Mouse (Mus musculus) MEL (cell line): Measurements from ENCODE around the gene Mov10l1. TPM values are rescaled to one million over a fixed set of nuclear protein-coding genes. Genes with fewer than 3 reads are reported as not detected.

Source experiments
- DNase-seq: peaks from one replicate; pipeline ENCODE4 v3.0.0; 2011; ENCODE audit warnings: low read depth, low spot score
- H3K27ac ChIP-seq: 2 replicates; pipeline ENCODE4 v1.5.1; 2012; ENCODE audit warnings: low read depth, mild to moderate bottlenecking, control low read depth, low read length, moderate library complexity; ENCODE audit not compliant: control insufficient read depth
- H3K27me3 ChIP-seq, 2 experiments: fragments of 150-350 bp in 1 of 2; sonication (generic) in 1 of 2; 2 replicates each; pipeline ENCODE4 v1.6.1; 2012; ENCODE audit warnings: low read length in 2 of 2, mild to moderate bottlenecking in 2 of 2, improper control_type of control experiment in 1 of 2, moderate library complexity in 1 of 2; ENCODE audit not compliant: insufficient read depth in 2 of 2, control insufficient read depth in 1 of 2
- H3K36me3 ChIP-seq, 2 experiments: 2 replicates each; pipeline ENCODE4 v1.6.1; 2012 to 2014; ENCODE audit warnings: low read length in 2 of 2, improper control_type of control experiment in 1 of 2, inconsistent platforms in 1 of 2, mild to moderate bottlenecking in 1 of 2; ENCODE audit not compliant: insufficient read depth in 2 of 2, control insufficient read depth in 1 of 2
- H3K4me1 ChIP-seq, 2 experiments: fragments of 150-350 bp in 1 of 2; sonication (generic) in 1 of 2; 2 replicates each; pipeline ENCODE4 v1.6.1; 2012; ENCODE audit warnings: low read length in 2 of 2, improper control_type of control experiment in 1 of 2, mild to moderate bottlenecking in 1 of 2; ENCODE audit not compliant: insufficient read depth in 2 of 2, control insufficient read depth in 1 of 2
- H3K4me3 ChIP-seq, 2 experiments: fragments of 150-350 bp in 1 of 2; sonication (generic) in 1 of 2; 2 replicates each; pipeline ENCODE4 v1.5.1; 2012; ENCODE audit warnings: low read depth in 2 of 2, low read length in 2 of 2, mild to moderate bottlenecking in 2 of 2, moderate library complexity in 2 of 2, control low read depth in 1 of 2, improper control_type of control experiment in 1 of 2; ENCODE audit not compliant: control insufficient read depth in 1 of 2, insufficient read depth in 1 of 2
- H3K79me2 ChIP-seq: 2 replicates; pipeline ENCODE4 v1.6.1; 2012; ENCODE audit warnings: mild to moderate bottlenecking, low read length, moderate library complexity; ENCODE audit not compliant: control insufficient read depth, poor library complexity, insufficient read depth
- H3K9ac ChIP-seq: 2 replicates; pipeline ENCODE4 v1.6.1; 2012; ENCODE audit warnings: low read depth, mild to moderate bottlenecking, control low read depth, low read length, moderate library complexity; ENCODE audit not compliant: control insufficient read depth, poor library complexity, severe bottlenecking
- H3K9me3 ChIP-seq: fragments of 150-350 bp; sonication (generic); replicated peaks from 2 replicates; pipeline ENCODE4 v1.6.1; 2012; ENCODE audit warnings: mild to moderate bottlenecking, low read length, improper control_type of control experiment, moderate library complexity; ENCODE audit not compliant: insufficient read depth
- CHD1 ChIP-seq: IDR thresholded peaks from 2 replicates; pipeline ENCODE4 v1.6.1; 2012; ENCODE audit warnings: low read depth, mild to moderate bottlenecking, inconsistent platforms, low read length, improper control_type of control experiment
- CTCF ChIP-seq, 3 experiments: IDR thresholded peaks in 2 of 3; conservative IDR thresholded peaks in 1 of 3; 2 replicates each; pipeline ENCODE4 v1.5.1; 2011 to 2012; ENCODE audit warnings: low read length in 3 of 3, low read depth in 2 of 3, mild to moderate bottlenecking in 2 of 3, improper control_type of control experiment in 1 of 3, inconsistent platforms in 1 of 3, mixed read lengths in 1 of 3, moderate library complexity in 1 of 3; ENCODE audit not compliant: control insufficient read depth in 1 of 3, insufficient read depth in 1 of 3, poor library complexity in 1 of 3, severe bottlenecking in 1 of 3
- E2F4 ChIP-seq: IDR thresholded peaks from 2 replicates; pipeline ENCODE4 v1.6.1; 2011; ENCODE audit warnings: low read depth, low read length, improper control_type of control experiment, borderline replicate concordance
- ELF1 ChIP-seq: IDR thresholded peaks from 2 replicates; pipeline ENCODE4 v1.6.1; 2014; ENCODE audit warnings: low read depth, mild to moderate bottlenecking, inconsistent platforms, low read length, improper control_type of control experiment, moderate library complexity
- ETS1 ChIP-seq: IDR thresholded peaks from 2 replicates; pipeline ENCODE4 v1.6.1; 2012; ENCODE audit warnings: low read depth, mild to moderate bottlenecking, inconsistent platforms, low read length, improper control_type of control experiment, moderate library complexity
- GABPA ChIP-seq: IDR thresholded peaks from 2 replicates; pipeline ENCODE4 v1.6.1; 2012; ENCODE audit warnings: low read depth, mild to moderate bottlenecking, inconsistent platforms, low read length, improper control_type of control experiment, moderate library complexity
- JUND ChIP-seq: IDR thresholded peaks from 2 replicates; pipeline ENCODE4 v1.6.1; 2011; ENCODE audit warnings: low read depth, mild to moderate bottlenecking, improper control_type of control experiment, low read length
- KAT2A ChIP-seq: conservative IDR thresholded peaks from 2 replicates; pipeline ENCODE4 v1.6.1; 2012; ENCODE audit warnings: low read depth, low read length, improper control_type of control experiment, inconsistent platforms
- MAFK ChIP-seq: IDR thresholded peaks from 2 replicates; pipeline ENCODE4 v1.6.1; 2011; ENCODE audit warnings: low read depth, mild to moderate bottlenecking, low read length, improper control_type of control experiment, borderline replicate concordance
- MAZ ChIP-seq: IDR thresholded peaks from 2 replicates; pipeline ENCODE4 v1.6.1; 2012; ENCODE audit warnings: low read depth, mild to moderate bottlenecking, inconsistent platforms, low read length, improper control_type of control experiment
- MXI1 ChIP-seq: IDR thresholded peaks from 2 replicates; pipeline ENCODE4 v1.6.1; 2011; ENCODE audit warnings: mild to moderate bottlenecking, low read depth, low read length, improper control_type of control experiment
- MYB ChIP-seq: IDR thresholded peaks from 2 replicates; pipeline ENCODE4 v1.6.1; 2011; ENCODE audit warnings: mild to moderate bottlenecking, low read depth, low read length, improper control_type of control experiment
- MYC ChIP-seq: IDR thresholded peaks from 2 replicates; pipeline ENCODE4 v1.6.1; 2011; ENCODE audit warnings: low read depth, mild to moderate bottlenecking, low read length, improper control_type of control experiment, moderate library complexity
- POLR2A ChIP-seq, 2 experiments: IDR thresholded peaks; 2 replicates each; pipeline ENCODE4 v1.6.1; 2011 to 2012; ENCODE audit warnings: low read length in 2 of 2, mild to moderate bottlenecking in 2 of 2, control low read depth in 1 of 2, improper control_type of control experiment in 1 of 2, low read depth in 1 of 2, moderate library complexity in 1 of 2; ENCODE audit not compliant: control insufficient read depth in 1 of 2, insufficient read depth in 1 of 2, poor library complexity in 1 of 2
- POLR2AphosphoS5 ChIP-seq: IDR thresholded peaks from 2 replicates; pipeline ENCODE4 v1.6.1; 2012; ENCODE audit warnings: low read depth, borderline replicate concordance, mild to moderate bottlenecking, inconsistent platforms, low read length, moderate library complexity, mixed read lengths
- SIN3A ChIP-seq: IDR thresholded peaks from 2 replicates; pipeline ENCODE4 v1.6.1; 2012; ENCODE audit warnings: low read length, improper control_type of control experiment, inconsistent platforms
- SMC3 ChIP-seq: IDR thresholded peaks from 2 replicates; pipeline ENCODE4 v1.6.1; 2011; ENCODE audit warnings: low read depth, low read length, improper control_type of control experiment
- ZKSCAN1 ChIP-seq: IDR thresholded peaks from 2 replicates; pipeline ENCODE4 v1.6.1; 2012; ENCODE audit warnings: low read depth, mild to moderate bottlenecking, inconsistent platforms, low read length, improper control_type of control experiment, moderate library complexity
- ZMIZ1 ChIP-seq: IDR thresholded peaks from 2 replicates; pipeline ENCODE4 v1.6.1; 2012; ENCODE audit warnings: low read depth, mild to moderate bottlenecking, inconsistent platforms, low read length, improper control_type of control experiment, moderate library complexity
- ZNF384 ChIP-seq: IDR thresholded peaks from 2 replicates; pipeline ENCODE4 v1.6.1; 2012; ENCODE audit warnings: low read depth, mild to moderate bottlenecking, inconsistent platforms, low read length, improper control_type of control experiment
- polyA plus RNA-seq, 2 experiments: library from polyadenylated mRNA; stranded (reverse) in 1 of 2; unstranded in 1 of 2; fragments of >175 nt in 1 of 2; fragments of >200 nt in 1 of 2; gene quantifications; 2 replicates each; pipeline versions ENCODE4 v1.2.1 to v1.2.4; 2012; ENCODE audit warnings: low replicate concordance in 2 of 2, low read depth in 1 of 2; ENCODE audit not compliant: insufficient read length in 2 of 2, insufficient read depth in 1 of 2, missing spikeins in 1 of 2
- total RNA-seq: library from RNA; depleted of rRNA; stranded (reverse); fragments of 300-350 nt; gene quantifications from 2 replicates; pipeline ENCODE4 v1.2.3, GENCODE M21; 2012

Mov10l1 gene
- total and polyA plus RNA-seq, 3 experiments, result not detected

GRCm38 (mm10) chr15:89000367-89000766, 17.7 kb downstream of the Mov10l1 start:
- H3K4me1 ChIP-seq, result no peaks in the 10 kb centered on the region
- DNase-seq, result no peak
- no peaks in the 10 kb centered on the region for H3K9me3 ChIP-seq
- TF ChIP-seq MAFK (no peak), GABPA (no peak), MYB (no peak), E2F4 (no peak), ZNF384 (no peak)
- no peak overlapping the region for H3K27ac ChIP-seq
- H3K36me3 ChIP-seq, result no peaks in the 10 kb centered on the region
- H3K79me2 ChIP-seq, result no peaks in the 10 kb centered on the region
- peaks cover 14% of the 10 kb centered on the region in 2 experiments for H3K27me3 ChIP-seq
- H3K9ac ChIP-seq, result no peak overlapping the region
- no peak overlapping the region for H3K4me3 ChIP-seq

- DNase-seq, result no peak
- H3K27me3 ChIP-seq, result peaks cover 13 to 18% of the 10 kb centered on the region in 2 experiments
- TF ChIP-seq GABPA, result no peak
- TF ChIP-seq MYC, result no peak
- no peak for TF ChIP-seq ELF1
- no peak for TF ChIP-seq SMC3
- TF ChIP-seq MAFK, result no peak
- TF ChIP-seq SIN3A, result no peak
- TF ChIP-seq ZMIZ1, result no peak
- no peak for TF ChIP-seq ZKSCAN1
- H3K36me3 ChIP-seq, result no peaks in the 10 kb centered on the region
- no peaks in the 10 kb centered on the region for H3K9me3 ChIP-seq
- H3K4me1 ChIP-seq, result no peaks in the 10 kb centered on the region
- H3K4me3 ChIP-seq, result no peak overlapping the region
- no peaks in the 10 kb centered on the region for H3K79me2 ChIP-seq
- H3K27ac ChIP-seq, result no peak overlapping the region
- no peak overlapping the region for H3K9ac ChIP-seq
Observed at GRCm38 (mm10) chr15:89001245-89001644, 18.5 kb downstream of the Mov10l1 start.

- peaks cover 19 to 20% of the 10 kb centered on the region in 2 experiments for H3K27me3 ChIP-seq
- H3K27ac ChIP-seq, result no peak overlapping the region
- DNase-seq, result no peak
- H3K36me3 ChIP-seq, result no peaks in the 10 kb centered on the region
- no peaks in the 10 kb centered on the region for H3K79me2 ChIP-seq
- H3K9me3 ChIP-seq, result no peaks in the 10 kb centered on the region
- TF ChIP-seq ZMIZ1, result no peak
- no peak for TF ChIP-seq ZNF384
- TF ChIP-seq MXI1, result no peak
- TF ChIP-seq MAZ, result no peak
- TF ChIP-seq E2F4, result no peak
- no peak for TF ChIP-seq MYC
- no peak for TF ChIP-seq JUND
- no peak for TF ChIP-seq POLR2AphosphoS5
- no peak for TF ChIP-seq CTCF (IDR thresholded peaks at IDR 0.05 in 2 of 3, conservative IDR thresholded peaks at IDR 0.05 in 1 of 3; ENCODE audit: control insufficient read depth in 1 of 3, insufficient read depth in 1 of 3, low read depth in 2 of 3, low read length in 3 of 3, poor library complexity in 1 of 3, severe bottlenecking in 1 of 3)
- no peak for TF ChIP-seq POLR2A (IDR thresholded peaks at IDR 0.05; ENCODE audit: control insufficient read depth in 1 of 2, insufficient read depth in 1 of 2, low read depth in 1 of 2, low read length in 2 of 2, poor library complexity in 1 of 2)
- no peak for TF ChIP-seq ETS1
- no peak for TF ChIP-seq CHD1
- no peak for TF ChIP-seq KAT2A
- TF ChIP-seq SIN3A, result no peak
- no peak overlapping the region for H3K9ac ChIP-seq
- H3K4me1 ChIP-seq, result no peaks in the 10 kb centered on the region
- no peak overlapping the region for H3K4me3 ChIP-seq
Observed at GRCm38 (mm10) chr15:89007002-89007401, 24.3 kb downstream of the Mov10l1 start.
